Mouse (Mus musculus) neural tube, embryonic 14.5 days (tissue): ENCODE results near the gene Ppp5c. TPM values are rescaled to one million over a fixed set of nuclear protein-coding genes. Genes with fewer than 3 reads are reported as not detected.
A peak's percentile ranks its signal among the peaks of the same experiment; 100 is the strongest.

Experiments
- ATAC-seq: fragments of 200-750 bp; cut with Nextera tagmentation; 2 replicates; pipeline ENCODE4 v1.8.0; 2017; ENCODE audit warnings: low read depth, mild to moderate bottlenecking, moderate TSS enrichment, moderate library complexity
- H3K27ac ChIP-seq: fragments of 300-500 bp; sonication (generic); 2 replicates; pipeline ENCODE4 v1.5.1; 2014; ENCODE audit warnings: low read depth, mild to moderate bottlenecking, control low read depth, low read length, moderate library complexity, mixed read lengths
- H3K27me3 ChIP-seq: fragments of 300-500 bp; sonication (generic); 2 replicates; pipeline ENCODE4 v1.6.1; 2014; ENCODE audit warnings: low read length; ENCODE audit not compliant: control insufficient read depth, insufficient read depth
- H3K36me3 ChIP-seq: fragments of 300-500 bp; sonication (generic); 2 replicates; pipeline ENCODE4 v1.6.1; 2014; ENCODE audit warnings: low read length, mixed read lengths; ENCODE audit not compliant: control insufficient read depth, insufficient read depth
- H3K4me1 ChIP-seq: fragments of 300-500 bp; sonication (generic); 2 replicates; pipeline ENCODE4 v1.6.1; 2014; ENCODE audit warnings: low read length; ENCODE audit not compliant: control insufficient read depth, insufficient read depth
- H3K4me2 ChIP-seq: fragments of 300-500 bp; sonication (generic); 2 replicates; pipeline ENCODE4 v1.6.1; 2014; ENCODE audit warnings: mild to moderate bottlenecking, low read depth, low read length, control low read depth
- H3K4me3 ChIP-seq: fragments of 300-500 bp; sonication (generic); 2 replicates; pipeline ENCODE4 v1.5.1; 2014; ENCODE audit warnings: low read depth, low read length, control low read depth, mixed read lengths
- H3K9ac ChIP-seq: fragments of 300-500 bp; sonication (generic); replicated peaks from 2 replicates; pipeline ENCODE4 v1.6.1; 2014; ENCODE audit warnings: low read depth, mild to moderate bottlenecking, control low read depth, low read length, mixed read lengths
- H3K9me3 ChIP-seq: fragments of 300-500 bp; sonication (generic); 2 replicates; pipeline ENCODE4 v1.6.1; 2016; ENCODE audit warnings: low read length; ENCODE audit not compliant: control insufficient read depth
- WGBS: fragments of 180-500 bp; shearing (Covaris S2); extraction: QIAGEN DNeasy Blood & Tissue Kit; methylation state at CpG from one replicate; pipeline ENCODE4 v1.1.7; 2014; 5-methylcytosine and 5-hydroxymethylcytosine counted together
- polyA plus RNA-seq: library from polyadenylated mRNA; unstranded; fragments of >200 nt; fragmentation: Nextera tagmentation; extraction: Ambion mirVana; gene quantifications from 2 replicates; pipeline ENCODE4 v1.2.1, GENCODE M21; 2014

The Ppp5c gene
- polyA plus RNA-seq, 1 experiment from 2014 or later, result 121 TPM

GRCm38 (mm10) chr7:17056081-17056581, 28.4 kb upstream of the Ppp5c start:
- peak; percentile 85 for ATAC-seq
- H3K27ac ChIP-seq, result peak overlapping the region; percentile 60
- H3K4me3 ChIP-seq, result peak overlapping the region; percentile 42
- no peaks in the 10 kb centered on the region for H3K27me3 ChIP-seq
- under 1% methylated on average over 41 of the region's 42 CpGs for whole genome bisulfite sequencing
- peak overlapping the region; percentile 79 for H3K4me2 ChIP-seq
- H3K36me3 ChIP-seq, result no peaks in the 10 kb centered on the region
- no peaks in the 10 kb centered on the region for H3K9me3 ChIP-seq
- H3K9ac ChIP-seq, result peak overlapping the region; percentile 59
- H3K4me1 ChIP-seq, result peaks cover 24% of the 10 kb centered on the region; the same call in 1 of the 2 replicates

GRCm38 (mm10) chr7:17055287-17055946, 27.7 kb upstream of the Ppp5c start:
- Histone ChIP-seq H3K4me1 (peaks cover 23% of the 10 kb centered on the region; the same call in 1 of the 2 replicates), H3K27me3 (no peaks in the 10 kb centered on the region), H3K4me3 (peak overlapping the region; percentile 42), H3K27ac (no peak overlapping the region), H3K36me3 (no peaks in the 10 kb centered on the region), H3K9ac (peak overlapping the region; percentile 59; the same call in 1 of the 2 replicates), H3K9me3 (no peaks in the 10 kb centered on the region), H3K4me2 (peak overlapping the region; percentile 79; the same call in 1 of the 2 replicates)
- peak; percentile 9; the same call in 1 of the 2 replicates for ATAC-seq
- WGBS, result 88% methylated on average over 4 of the region's 4 CpGs

GRCm38 (mm10) chr7:17054325-17054989, 26.7 kb upstream of the Ppp5c start:
- Histone ChIP-seq H3K9me3 (no peaks in the 10 kb centered on the region), H3K9ac (no peak overlapping the region), H3K36me3 (no peaks in the 10 kb centered on the region), H3K4me3 (no peak overlapping the region), H3K4me2 (no peak overlapping the region), H3K4me1 (peaks cover 16% of the 10 kb centered on the region; the same call in 1 of the 2 replicates), H3K27ac (no peak overlapping the region), H3K27me3 (no peaks in the 10 kb centered on the region)
- ATAC-seq, result no peak
- 97% methylated on average over 10 of the region's 16 CpGs for WGBS

- Histone ChIP-seq H3K9me3 (no peaks in the 10 kb centered on the region), H3K9ac (no peak overlapping the region), H3K36me3 (no peaks in the 10 kb centered on the region), H3K4me1 (peaks cover 1% of the 10 kb centered on the region; the same call in 1 of the 2 replicates), H3K27me3 (no peaks in the 10 kb centered on the region), H3K4me2 (no peak overlapping the region), H3K4me3 (no peak overlapping the region), H3K27ac (no peak overlapping the region)
- WGBS, result 7% methylated on average over 15 of the region's 17 CpGs
- ATAC-seq, result peak; percentile 58
Observed at GRCm38 (mm10) chr7:17050933-17051594, 23.3 kb upstream of the Ppp5c start.

GRCm38 (mm10) chr7:17050491-17050890, 22.8 kb upstream of the Ppp5c start:
- H3K4me3 ChIP-seq, result no peak overlapping the region
- no peak overlapping the region for H3K9ac ChIP-seq
- H3K4me2 ChIP-seq, result no peak overlapping the region
- no peaks in the 10 kb centered on the region for H3K36me3 ChIP-seq
- no peak overlapping the region for H3K27ac ChIP-seq
- no peaks in the 10 kb centered on the region for H3K9me3 ChIP-seq
- no peaks in the 10 kb centered on the region for H3K4me1 ChIP-seq
- WGBS, result 72% methylated on average over 11 of the region's 11 CpGs
- ATAC-seq, result no peak
- H3K27me3 ChIP-seq, result no peaks in the 10 kb centered on the region

DNA sequence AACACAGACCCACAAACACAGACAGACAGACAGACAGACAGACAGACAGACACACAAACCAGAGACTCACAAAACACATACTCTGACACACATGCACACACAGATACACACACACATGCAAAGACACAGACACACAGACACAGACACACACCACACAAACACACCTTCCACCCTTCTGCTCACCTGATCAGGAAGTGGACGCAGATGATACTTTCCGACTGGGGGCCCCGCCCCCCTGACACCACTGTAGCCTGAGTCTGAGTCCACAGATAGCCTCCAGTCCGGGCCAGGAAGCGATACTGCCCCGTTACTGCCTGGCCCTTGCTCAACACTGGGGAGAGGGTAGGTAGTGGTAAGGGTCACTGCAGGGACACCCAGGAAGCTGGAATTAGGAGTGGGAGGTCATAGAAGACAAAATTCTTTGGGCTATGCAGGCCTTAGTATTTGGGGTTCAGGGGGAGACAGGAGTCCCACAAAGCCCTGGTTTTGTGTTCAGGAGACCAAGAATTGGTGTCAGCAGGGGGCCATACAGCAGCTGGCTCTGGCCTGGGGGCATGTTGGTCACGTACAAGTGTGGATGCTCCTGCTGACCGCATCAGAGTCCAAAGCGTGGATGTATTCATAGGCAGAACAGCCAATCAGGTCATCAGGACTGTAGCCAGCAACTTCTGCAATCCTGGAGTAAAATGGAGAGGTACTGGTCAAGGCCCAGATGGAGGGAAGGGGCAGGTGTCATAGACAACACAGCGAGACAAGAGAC, 20.9 kb upstream of the Ppp5c start:
- H3K4me3 ChIP-seq, result no peak overlapping the region
- ATAC-seq, result no peak
- H3K27ac ChIP-seq, result no peak overlapping the region
- H3K36me3 ChIP-seq, result no peaks in the 10 kb centered on the region
- no peak overlapping the region for H3K9ac ChIP-seq
- H3K27me3 ChIP-seq, result no peaks in the 10 kb centered on the region
- H3K4me2 ChIP-seq, result no peak overlapping the region
- 87% methylated on average over 10 of the region's 10 CpGs for WGBS
- no peaks in the 10 kb centered on the region for H3K4me1 ChIP-seq
- H3K9me3 ChIP-seq, result no peaks in the 10 kb centered on the region

DNA sequence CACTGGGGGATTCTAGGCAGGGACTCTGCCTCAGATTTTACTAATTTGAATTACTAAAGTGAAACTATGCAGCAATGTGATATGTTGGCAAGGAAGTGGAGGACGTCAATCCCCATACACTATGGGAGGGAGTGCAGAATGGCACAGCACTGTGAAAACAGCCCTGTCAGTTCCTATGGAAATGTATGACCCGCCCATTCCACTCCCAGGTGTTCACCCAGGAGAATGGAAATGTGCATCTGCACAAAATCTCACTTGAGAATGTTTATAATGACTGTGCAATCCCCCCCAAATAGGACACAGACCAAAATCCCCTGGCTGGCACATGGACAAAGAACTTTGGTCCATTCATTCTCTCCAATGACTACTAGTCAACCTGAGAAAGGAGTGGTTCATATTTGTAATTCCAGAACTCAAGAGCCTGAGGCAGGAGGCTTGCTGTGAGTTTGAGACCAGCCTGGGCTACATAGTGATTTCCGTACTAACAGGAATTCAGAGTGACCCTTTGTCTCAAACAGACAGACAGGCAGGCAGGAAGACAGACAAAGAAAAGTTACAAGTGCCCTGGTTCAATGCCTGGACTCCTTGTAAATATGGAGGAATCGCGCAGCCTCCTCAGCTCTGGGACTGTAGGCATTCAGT, 19.4 kb upstream of the Ppp5c start:
- Histone ChIP-seq H3K4me2 (no peak overlapping the region), H3K36me3 (no peaks in the 10 kb centered on the region), H3K9me3 (no peaks in the 10 kb centered on the region), H3K27ac (no peak overlapping the region), H3K27me3 (no peaks in the 10 kb centered on the region), H3K4me3 (no peak overlapping the region), H3K9ac (no peak overlapping the region), H3K4me1 (no peaks in the 10 kb centered on the region)
- WGBS, result 93% methylated on average over 5 of the region's 5 CpGs
- ATAC-seq, result no peak

DNA sequence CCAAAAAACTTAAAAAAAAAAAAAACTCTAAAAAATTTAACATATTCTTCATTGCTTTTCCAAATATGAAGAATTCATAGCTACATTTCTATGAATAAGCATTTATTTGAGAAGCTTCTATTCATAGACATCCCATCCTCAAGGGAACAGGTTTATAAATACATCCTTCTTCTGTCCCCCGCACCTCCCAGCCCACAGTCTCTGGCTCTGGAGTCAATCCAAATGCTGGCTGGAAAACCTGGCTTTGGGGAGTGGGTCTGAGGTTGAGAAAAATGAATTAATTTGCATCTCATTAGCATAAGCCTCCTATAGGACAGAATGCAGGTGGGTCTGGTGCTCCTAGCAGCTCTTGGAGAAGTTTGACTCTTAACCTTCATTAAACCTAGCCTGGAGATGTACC, 18.0 kb upstream of the Ppp5c start:
- 50% methylated on average over 1 of the region's 1 CpGs for WGBS
- no peak overlapping the region for H3K9ac ChIP-seq
- H3K4me3 ChIP-seq, result no peak overlapping the region
- no peaks in the 10 kb centered on the region for H3K9me3 ChIP-seq
- H3K27ac ChIP-seq, result no peak overlapping the region
- H3K36me3 ChIP-seq, result no peaks in the 10 kb centered on the region
- H3K4me2 ChIP-seq, result no peak overlapping the region
- H3K27me3 ChIP-seq, result no peaks in the 10 kb centered on the region
- H3K4me1 ChIP-seq, result no peaks in the 10 kb centered on the region
- no peak for ATAC-seq
